Mouse (Mus musculus): ENCODE data around the gene Ash1l.

Ash1l gene

GRCm38 (mm10) chr3:89090694-89091655, 140.6 kb downstream of the Ash1l start:
- DNase-seq (ENCODE audit: low read depth, low spot score): peak; percentile 90

DNA sequence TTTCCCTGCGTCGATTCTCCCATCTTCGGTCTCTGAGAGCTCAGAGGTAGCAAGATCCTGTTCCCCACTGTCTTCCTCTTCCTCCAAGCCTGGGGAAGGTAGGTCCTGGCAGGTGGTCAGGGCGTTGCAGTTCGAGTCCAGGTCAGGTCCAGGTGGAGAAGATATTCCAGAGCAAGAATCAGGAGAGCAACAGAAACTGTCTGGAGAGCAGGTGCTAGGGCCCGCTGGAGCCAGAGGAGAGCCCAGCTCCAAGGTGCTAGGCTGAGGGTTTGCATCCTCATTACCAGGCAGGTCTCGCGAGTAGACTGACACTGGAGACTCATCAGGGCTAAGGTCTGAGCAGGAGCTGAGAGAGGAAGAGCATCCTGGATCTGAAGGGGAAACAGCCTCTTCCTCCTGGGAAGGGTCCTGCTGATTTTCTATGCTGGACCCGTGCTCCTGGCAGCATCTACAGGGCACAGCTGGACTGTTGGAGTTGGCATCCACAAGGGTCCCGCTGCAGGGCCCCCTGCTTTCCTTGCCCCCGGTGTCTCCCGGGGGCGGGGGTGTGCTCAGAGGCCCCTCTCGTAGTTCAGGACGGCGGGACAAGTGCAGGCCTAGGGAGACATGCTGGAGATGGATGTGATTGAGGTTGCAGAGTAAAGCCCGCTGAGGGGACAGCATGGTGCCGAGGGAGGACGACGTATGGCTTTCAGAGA, 141.5 kb downstream of the Ash1l start:
- DNase-seq (ENCODE audit: low read depth, low spot score): peak; percentile 29

- peak; percentile 41 for DNase-seq (ENCODE audit: low read depth, low spot score)
These were observed 142.2 kb downstream of the Ash1l start for GRCm38 (mm10) chr3:89092509-89093090.

DNA sequence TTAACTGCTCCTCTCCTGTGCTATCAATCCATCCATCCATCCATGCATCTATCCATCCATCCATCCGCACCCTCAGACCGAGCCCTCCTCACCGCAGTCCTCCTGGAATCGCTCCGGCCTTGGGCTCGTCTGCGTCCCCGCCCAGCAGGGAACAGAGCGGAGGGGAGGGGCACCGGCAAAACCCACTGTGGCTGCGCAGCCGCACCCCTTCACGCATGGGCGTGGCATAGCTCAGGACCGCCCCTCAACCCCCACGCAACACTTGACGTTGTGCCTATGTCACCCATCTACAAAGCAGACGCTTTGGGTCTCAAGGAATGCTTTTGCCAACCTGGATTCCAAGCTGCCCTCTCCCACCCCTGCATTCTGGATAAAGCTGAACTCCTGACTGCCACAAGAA, 142.8 kb downstream of the Ash1l start, which contains the start of gene Rusc1:
Gene Rusc1 (minus strand): TSS at position 137 of the 400 bp plus-strand sequence.
- DNase-seq (ENCODE audit: low read depth, low spot score): peak; percentile 97

GRCm38 (mm10) chr3:89094021-89094420, 143.6 kb downstream of the Ash1l start:
- DNase-seq (ENCODE audit: low read depth, low spot score): no peak

DNA sequence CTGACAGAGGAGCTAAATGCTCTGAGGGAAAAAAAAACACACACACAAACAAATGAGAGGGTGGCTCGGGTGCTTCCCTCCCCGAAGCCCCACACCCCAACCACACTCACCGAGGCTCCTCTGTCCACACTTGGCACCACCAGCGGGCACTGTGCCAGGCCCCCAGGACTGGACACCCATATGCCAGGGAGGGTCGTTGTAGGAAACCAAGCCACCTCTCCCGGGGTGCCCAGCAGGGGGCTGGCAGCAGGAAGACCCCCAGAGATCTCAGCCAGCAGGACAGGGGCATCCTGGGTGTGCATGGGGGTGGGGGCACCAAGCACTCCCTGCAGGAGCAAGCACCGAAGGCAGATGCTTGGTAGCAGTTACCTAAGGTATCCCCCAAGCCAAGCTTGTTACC, 150.4 kb downstream of the Ash1l start, which contains the start of gene Gm43738:
Gene Gm43738 (minus strand): TSS at position 289 of the 400 bp plus-strand sequence.
- no peak for DNase-seq (ENCODE audit: low read depth, low spot score)

- DNase-seq (ENCODE audit: low read depth, low spot score): no peak
These were observed 151.0 kb downstream of the Ash1l start for GRCm38 (mm10) chr3:89101459-89101811.

DNA sequence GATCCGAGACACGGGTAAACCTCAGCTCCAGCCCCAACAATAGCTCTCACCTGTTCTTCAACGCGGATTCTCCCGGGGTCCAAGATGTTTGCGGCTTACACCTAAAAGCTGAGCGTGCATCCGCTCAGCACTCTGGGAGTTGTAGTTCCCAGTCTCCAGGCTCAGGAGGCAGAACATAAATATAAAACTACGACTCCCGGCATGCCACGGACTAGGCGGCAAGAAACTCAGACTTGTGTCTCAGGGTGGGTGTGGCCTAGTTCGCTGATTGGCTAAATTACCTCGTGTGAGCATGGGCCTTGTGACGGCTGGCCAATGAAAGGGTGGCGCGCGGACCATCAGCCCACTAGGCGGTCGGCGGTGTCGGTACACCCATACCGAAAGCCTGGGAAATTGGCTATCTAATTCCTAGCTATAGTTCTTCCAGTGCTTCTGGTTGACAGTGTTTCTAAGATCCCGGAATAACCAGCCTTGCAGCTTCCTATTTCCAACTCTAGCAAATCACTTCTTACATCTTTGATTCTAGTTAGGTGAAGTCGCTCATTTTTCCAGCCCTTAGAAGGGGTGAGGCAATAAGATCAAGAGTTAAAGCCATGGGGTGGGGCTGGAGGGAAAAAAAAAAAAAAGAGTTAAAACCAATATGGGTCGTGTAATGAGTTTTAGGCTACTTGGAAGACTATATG, 151.5 kb downstream of the Ash1l start, which contains the start of gene Fdps:
Gene Fdps (minus strand): TSS at position 148 of the 683 bp plus-strand sequence.
- DNase-seq (ENCODE audit: low read depth, low spot score): peak; percentile 100

GRCm38 (mm10) chr3:89102495-89103290, 152.3 kb downstream of the Ash1l start:
- no peak for DNase-seq (ENCODE audit: low read depth, low spot score)

- no peak for DNase-seq (ENCODE audit: low read depth, low spot score)
These were observed 152.8 kb downstream of the Ash1l start for GRCm38 (mm10) chr3:89103291-89103595.

- no peak for DNase-seq (ENCODE audit: low read depth, low spot score)
These were observed 156.5 kb downstream of the Ash1l start for GRCm38 (mm10) chr3:89106881-89107280.

- DNase-seq (ENCODE audit: low read depth, low spot score): no peak
These were observed 157.1 kb downstream of the Ash1l start for GRCm38 (mm10) chr3:89107545-89107944.

DNA sequence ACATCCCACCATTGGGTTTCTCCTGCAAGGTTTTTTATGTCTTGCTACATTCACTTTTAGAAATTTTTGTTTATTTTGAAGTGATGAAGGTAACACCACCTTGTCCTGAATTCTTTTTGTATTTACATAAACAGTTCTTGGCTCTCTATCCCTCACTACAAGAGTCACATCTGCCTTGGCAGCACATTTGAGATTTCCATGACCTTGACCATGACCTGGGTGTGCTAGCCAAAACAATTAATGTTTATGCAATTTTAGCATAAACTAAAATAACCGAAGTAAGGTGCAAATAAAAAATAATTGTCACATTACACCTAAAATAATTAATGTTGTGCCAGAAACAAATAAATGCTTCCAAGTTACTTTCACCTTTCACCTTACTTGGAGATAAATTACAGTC, 157.7 kb downstream of the Ash1l start:
- DNase-seq (ENCODE audit: low read depth, low spot score): no peak

GRCm38 (mm10) chr3:89113058-89113457, 162.6 kb downstream of the Ash1l start:
- no peak for DNase-seq (ENCODE audit: low read depth, low spot score)

- peak; percentile 74 for DNase-seq (ENCODE audit: low read depth, low spot score)
These were observed 165.1 kb downstream of the Ash1l start for GRCm38 (mm10) chr3:89115522-89115921.

DNA sequence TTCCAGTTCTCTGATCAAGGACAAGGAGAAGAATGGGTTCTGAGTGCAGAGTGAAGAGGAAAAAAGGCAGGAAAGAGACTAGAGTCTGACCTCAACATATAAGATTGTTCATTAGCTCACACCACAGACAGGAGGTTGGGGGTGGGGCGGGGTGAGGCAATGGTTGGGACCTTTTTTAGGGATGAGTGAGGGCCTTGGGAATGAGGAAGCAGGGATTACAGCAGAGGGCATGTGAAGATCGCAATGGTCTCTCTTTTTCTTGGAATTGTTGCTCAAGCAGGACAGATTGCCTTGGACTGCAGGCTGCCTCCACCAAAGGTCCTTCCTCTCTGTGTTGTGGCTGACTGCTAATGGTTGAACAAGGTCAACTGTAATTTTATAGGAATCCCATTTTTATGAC, 172.9 kb downstream of the Ash1l start:
- DNase-seq (ENCODE audit: low read depth, low spot score): no peak

- no peak for DNase-seq (ENCODE audit: low read depth, low spot score)
These were observed 173.8 kb downstream of the Ash1l start for GRCm38 (mm10) chr3:89124241-89124640.

DNA sequence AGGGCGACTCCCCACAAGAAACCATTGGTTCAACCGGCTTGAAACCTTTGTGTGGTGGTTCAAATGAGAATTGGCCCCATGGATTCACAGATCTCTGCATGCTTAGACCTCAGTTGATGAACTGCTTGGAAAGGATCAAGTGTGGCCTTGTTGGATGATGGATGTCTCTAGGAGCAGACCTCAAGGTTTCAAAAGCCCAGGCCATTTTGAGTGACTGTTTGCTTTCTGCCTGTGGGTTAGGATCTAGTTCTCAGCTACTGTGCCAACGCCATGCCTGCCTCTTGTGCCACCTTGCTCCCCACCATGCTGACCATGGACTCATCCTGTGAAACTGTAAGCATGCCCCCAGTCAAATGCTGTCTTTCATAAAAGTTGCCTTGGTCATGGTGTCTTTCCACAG, 175.6 kb downstream of the Ash1l start:
- no peak for DNase-seq (ENCODE audit: low read depth, low spot score)
